Mouse (Mus musculus): ENCODE measurements around the gene Ifitm3. TPM values are rescaled to one million over a fixed set of nuclear protein-coding genes. Genes with fewer than 3 reads are reported as not detected.
"Not testable (repeated sequence)": the region's sequence is repeated elsewhere in the genome, so short reads cannot be mapped to it uniquely, and the experiment has no call there.

The Ifitm3 gene
- polyA plus RNA-seq, 1 experiment = 814 TPM

GRCm38 (mm10) chr7:141021489-141022449 is 11.2 kb upstream of the Ifitm3 start:
- TF ChIP-seq POLR2A (IDR thresholded peaks at IDR 0.05; ENCODE audit: borderline replicate concordance, extremely low read depth, low read depth, low read length) (no peak), CTCF (IDR thresholded peaks at IDR 0.05; ENCODE audit: insufficient read depth, low read length) (no peak)
- no peak for DNase-seq
- Histone ChIP-seq H3K4me1 (ENCODE audit: control insufficient read depth, insufficient read depth, low read length) (no peaks in the 10 kb centered on the region; the same call in 1 of the 2 replicates), H3K4me3 (replicated peaks; ENCODE audit: extremely low read depth, low read depth, low read length) (no peak overlapping the region)
- WGBS = 74% methylated on average over 14 of the region's 14 CpGs

GRCm38 (mm10) chr7:141019028-141019427 is 8.5 kb upstream of the Ifitm3 start:
- H3K4me3 ChIP-seq (replicated peaks; ENCODE audit: extremely low read depth, low read depth, low read length) = no peak overlapping the region
- TF ChIP-seq POLR2A (IDR thresholded peaks at IDR 0.05; ENCODE audit: borderline replicate concordance, extremely low read depth, low read depth, low read length) (no peak), CTCF (IDR thresholded peaks at IDR 0.05; ENCODE audit: insufficient read depth, low read length) (no peak)
- 94% methylated on average over 5 of the region's 5 CpGs for WGBS
- no peak for DNase-seq
- no peaks in the 10 kb centered on the region for H3K4me1 ChIP-seq (ENCODE audit: control insufficient read depth, insufficient read depth, low read length)

GRCm38 (mm10) chr7:141017824-141018223 is 7.3 kb upstream of the Ifitm3 start, which contains the start of gene Ifitm6:
Gene Ifitm6, minus strand, starts transcription at chr7:141017924.
- H3K4me3 ChIP-seq (replicated peaks; ENCODE audit: extremely low read depth, low read depth, low read length); DNase-seq; H3K4me1 ChIP-seq (ENCODE audit: control insufficient read depth, insufficient read depth, low read length): not testable (repeated sequence)
- 86% methylated on average over 1 of the region's 1 CpGs for WGBS

- WGBS = 80% methylated on average over 10 of the region's 10 CpGs
- no peak for TF ChIP-seq CTCF (IDR thresholded peaks at IDR 0.05; ENCODE audit: insufficient read depth, low read length)
- no peak for TF ChIP-seq POLR2A (IDR thresholded peaks at IDR 0.05; ENCODE audit: borderline replicate concordance, extremely low read depth, low read depth, low read length)
- DNase-seq = no peak
- Histone ChIP-seq H3K4me1 (ENCODE audit: control insufficient read depth, insufficient read depth, low read length) (no peaks in the 10 kb centered on the region), H3K4me3 (replicated peaks; ENCODE audit: extremely low read depth, low read depth, low read length) (no peak overlapping the region)
Measured at GRCm38 (mm10) chr7:141016707-141017697, 6.4 kb upstream of the Ifitm3 start.

GRCm38 (mm10) chr7:141011238-141011770 is 734 bp upstream of the Ifitm3 start:
- no peak for DNase-seq
- 94% methylated on average over 7 of the region's 7 CpGs for WGBS
- TF ChIP-seq POLR2A (IDR thresholded peaks at IDR 0.05; ENCODE audit: borderline replicate concordance, extremely low read depth, low read depth, low read length) (no peak), CTCF (IDR thresholded peaks at IDR 0.05; ENCODE audit: insufficient read depth, low read length) (no peak)
- Histone ChIP-seq H3K4me3 (replicated peaks; ENCODE audit: extremely low read depth, low read depth, low read length) (no peak overlapping the region), H3K4me1 (ENCODE audit: control insufficient read depth, insufficient read depth, low read length) (no peaks in the 10 kb centered on the region; the same call in 1 of the 2 replicates)

GRCm38 (mm10) chr7:141009665-141010064 is 905 bp downstream of the Ifitm3 start:
- peak overlapping the region; percentile 93 for H3K4me3 ChIP-seq (replicated peaks; ENCODE audit: extremely low read depth, low read depth, low read length)
- 49% methylated on average over 9 of the region's 9 CpGs for WGBS

GRCm38 (mm10) chr7:141008938-141009660 is 1.5 kb downstream of the Ifitm3 start:
- Histone ChIP-seq H3K4me1 (ENCODE audit: control insufficient read depth, insufficient read depth, low read length) (no peaks in the 10 kb centered on the region; the same call in 1 of the 2 replicates), H3K4me3 (replicated peaks; ENCODE audit: extremely low read depth, low read depth, low read length) (peak overlapping the region; percentile 93)
- TF ChIP-seq POLR2A (IDR thresholded peaks at IDR 0.05; ENCODE audit: borderline replicate concordance, extremely low read depth, low read depth, low read length) = peak; percentile 47; the same call in 1 of the 2 replicates
- TF ChIP-seq CTCF (IDR thresholded peaks at IDR 0.05; ENCODE audit: insufficient read depth, low read length) = peak; percentile 94
- WGBS = 5% methylated on average over 20 of the region's 20 CpGs
- DNase-seq = peak; percentile 78

More at GRCm38 (mm10) chr7:141009665-141010064, 905 bp downstream of the Ifitm3 start:
- H3K4me1 ChIP-seq (ENCODE audit: control insufficient read depth, insufficient read depth, low read length) = no peaks in the 10 kb centered on the region; the same call in 1 of the 2 replicates
- peak; percentile 21 for DNase-seq
- no peak; the same call in 1 of the 2 replicates for TF ChIP-seq POLR2A (IDR thresholded peaks at IDR 0.05; ENCODE audit: borderline replicate concordance, extremely low read depth, low read depth, low read length)
- no peak for TF ChIP-seq CTCF (IDR thresholded peaks at IDR 0.05; ENCODE audit: insufficient read depth, low read length)

- no peak for TF ChIP-seq POLR2A (IDR thresholded peaks at IDR 0.05; ENCODE audit: borderline replicate concordance, extremely low read depth, low read depth, low read length)
- TF ChIP-seq CTCF (IDR thresholded peaks at IDR 0.05; ENCODE audit: insufficient read depth, low read length) = peak; percentile 43; the same call in 1 of the 2 replicates
- Histone ChIP-seq H3K4me3 (replicated peaks; ENCODE audit: extremely low read depth, low read depth, low read length) (no peak overlapping the region), H3K4me1 (ENCODE audit: control insufficient read depth, insufficient read depth, low read length) (no peaks in the 10 kb centered on the region; the same call in 1 of the 2 replicates)
- 13% methylated on average over 7 of the region's 7 CpGs for WGBS
- peak; percentile 51 for DNase-seq
Measured at GRCm38 (mm10) chr7:141008312-141008761, 2.2 kb downstream of the Ifitm3 start.

All from lung, adult 2 months (tissue).